Mouse (Mus musculus) CH12.LX (cell line): ENCODE data around the gene Pex14. TPM values are rescaled to one million over a fixed set of nuclear protein-coding genes. Genes with fewer than 3 reads are reported as not detected.

Source experiments
- DNase-seq: peaks from one replicate; pipeline ENCODE4 v3.0.0-alpha.2; 2013; ENCODE audit errors: extremely low read depth
- H3K27ac ChIP-seq: 2 replicates; pipeline ENCODE4 v1.5.1; 2012; ENCODE audit warnings: low read depth, mild to moderate bottlenecking, control low read depth, moderate library complexity; ENCODE audit not compliant: insufficient read depth
- H3K27me3 ChIP-seq: replicated peaks from 2 replicates; pipeline ENCODE3; 2012; ENCODE audit warnings: inconsistent platforms
- H3K36me3 ChIP-seq, 2 experiments: replicated peaks in 1 of 2; 2 replicates each; pipeline versions ENCODE3 to v1.6.1; 2012; ENCODE audit warnings: inconsistent platforms in 1 of 2, low read length in 1 of 2, mild to moderate bottlenecking in 1 of 2, mixed read lengths in 1 of 2, moderate library complexity in 1 of 2; ENCODE audit not compliant: control insufficient read depth in 1 of 2, insufficient read depth in 1 of 2
- H3K4me1 ChIP-seq, 2 experiments: 2 replicates each; pipeline ENCODE4 v1.6.1; 2012; ENCODE audit warnings: inconsistent platforms in 1 of 2, moderate library complexity in 1 of 2; ENCODE audit not compliant: insufficient read depth in 2 of 2, control insufficient read depth in 1 of 2
- H3K4me2 ChIP-seq: 2 replicates; pipeline ENCODE4 v1.6.1; 2012; ENCODE audit warnings: low read depth, mild to moderate bottlenecking, control low read depth; ENCODE audit not compliant: poor library complexity, insufficient read depth, severe bottlenecking
- H3K4me3 ChIP-seq, 3 experiments: fragments of 150-350 bp in 1 of 3; sonication (generic) in 1 of 3; replicated peaks in 1 of 3; 2 replicates each; pipeline versions ENCODE3 to v1.5.1; 2011 to 2012; ENCODE audit warnings: low read depth in 2 of 3, low read length in 2 of 3, mild to moderate bottlenecking in 2 of 3, moderate library complexity in 2 of 3, control low read depth in 1 of 3, improper control_type of control experiment in 1 of 3, inconsistent platforms in 1 of 3, mixed read lengths in 1 of 3; ENCODE audit not compliant: poor library complexity in 1 of 3
- H3K79me2 ChIP-seq: replicated peaks from 2 replicates; pipeline ENCODE4 v1.6.1; 2012; ENCODE audit warnings: mild to moderate bottlenecking, moderate library complexity; ENCODE audit not compliant: control insufficient read depth, poor library complexity, insufficient read depth, severe bottlenecking; ENCODE audit errors: extremely low read depth
- H3K9ac ChIP-seq: 2 replicates; pipeline ENCODE4 v1.6.1; 2012; ENCODE audit warnings: low read depth, mild to moderate bottlenecking, control low read depth, moderate library complexity; ENCODE audit not compliant: insufficient read depth
- H3K9me3 ChIP-seq: replicated peaks from 2 replicates; pipeline ENCODE3; 2012; ENCODE audit warnings: low read length, inconsistent platforms, mixed read lengths
- BHLHE40 ChIP-seq: IDR thresholded peaks from 2 replicates; pipeline ENCODE4 v1.6.1; 2011; ENCODE audit warnings: mild to moderate bottlenecking, low read depth, low read length, improper control_type of control experiment
- CHD1 ChIP-seq: IDR thresholded peaks from 2 replicates; pipeline ENCODE4 v1.6.1; 2012; ENCODE audit warnings: low read depth, low read length, improper control_type of control experiment, inconsistent platforms
- CTCF ChIP-seq, 2 experiments: IDR thresholded peaks in 1 of 2; conservative IDR thresholded peaks in 1 of 2; 2 replicates each; pipeline ENCODE4 v1.5.1; 2011 to 2012; ENCODE audit warnings: low read depth in 2 of 2, low read length in 2 of 2, improper control_type of control experiment in 1 of 2, inconsistent platforms in 1 of 2, mild to moderate bottlenecking in 1 of 2, moderate library complexity in 1 of 2
- E2F4 ChIP-seq: IDR thresholded peaks from 2 replicates; pipeline ENCODE4 v1.6.1; 2011; ENCODE audit warnings: low read depth, low read length, improper control_type of control experiment; ENCODE audit not compliant: insufficient replicate concordance
- EP300 ChIP-seq: IDR thresholded peaks from 2 replicates; pipeline ENCODE4 v1.6.1; 2011; ENCODE audit warnings: low read length, improper control_type of control experiment
- ETS1 ChIP-seq: conservative IDR thresholded peaks from 2 replicates; pipeline ENCODE4 v1.6.1; 2012; ENCODE audit warnings: low read depth, mild to moderate bottlenecking, inconsistent platforms, low read length, improper control_type of control experiment, moderate library complexity
- GABPA ChIP-seq: IDR thresholded peaks from 2 replicates; pipeline ENCODE4 v1.6.1; 2012; ENCODE audit warnings: low read depth, low read length, improper control_type of control experiment, inconsistent platforms; ENCODE audit not compliant: insufficient replicate concordance
- HCFC1 ChIP-seq: IDR thresholded peaks from 2 replicates; pipeline ENCODE4 v1.6.1; 2012; ENCODE audit warnings: low read depth, mild to moderate bottlenecking, inconsistent platforms, low read length, improper control_type of control experiment
- JUN ChIP-seq: IDR thresholded peaks from 2 replicates; pipeline ENCODE4 v1.6.1; 2011; ENCODE audit warnings: low read depth, mild to moderate bottlenecking, low read length, improper control_type of control experiment, moderate library complexity; ENCODE audit not compliant: insufficient read depth
- MAFK ChIP-seq: IDR thresholded peaks from 2 replicates; pipeline ENCODE4 v1.6.1; 2011; ENCODE audit warnings: low read length, improper control_type of control experiment; ENCODE audit not compliant: insufficient replicate concordance
- MAX ChIP-seq: IDR thresholded peaks from 2 replicates; pipeline ENCODE4 v1.6.1; 2011; ENCODE audit warnings: low read length, improper control_type of control experiment
- MAZ ChIP-seq: IDR thresholded peaks from 2 replicates; pipeline ENCODE4 v1.6.1; 2012; ENCODE audit warnings: low read depth, mild to moderate bottlenecking, inconsistent platforms, low read length, improper control_type of control experiment, moderate library complexity
- NELFE ChIP-seq: IDR thresholded peaks from 2 replicates; pipeline ENCODE4 v1.6.1; 2011; ENCODE audit warnings: low read depth, low read length, improper control_type of control experiment
- NRF1 ChIP-seq: IDR thresholded peaks from 2 replicates; pipeline ENCODE4 v1.6.1; 2014; ENCODE audit warnings: low read depth, mild to moderate bottlenecking, inconsistent platforms, low read length, improper control_type of control experiment, moderate library complexity
- PAX5 ChIP-seq: IDR thresholded peaks from 2 replicates; pipeline ENCODE4 v1.6.1; 2012; ENCODE audit warnings: low read length, inconsistent platforms, mixed read lengths
- POLR2AphosphoS2 ChIP-seq: IDR thresholded peaks from 2 replicates; pipeline ENCODE4 v1.6.1; 2011; ENCODE audit warnings: low read depth, low read length, improper control_type of control experiment
- RAD21 ChIP-seq: IDR thresholded peaks from 2 replicates; pipeline ENCODE4 v1.6.1; 2011; ENCODE audit warnings: low read depth, mild to moderate bottlenecking, low read length, improper control_type of control experiment, moderate library complexity
- RCOR1 ChIP-seq: conservative IDR thresholded peaks from 2 replicates; pipeline ENCODE4 v1.6.1; 2012; ENCODE audit warnings: low read depth, mild to moderate bottlenecking, inconsistent platforms, low read length, improper control_type of control experiment
- SMC3 ChIP-seq: IDR thresholded peaks from 2 replicates; pipeline ENCODE4 v1.6.1; 2011; ENCODE audit warnings: low read depth, low read length, improper control_type of control experiment
- TBP ChIP-seq: conservative IDR thresholded peaks from 2 replicates; pipeline ENCODE4 v1.6.1; 2011; ENCODE audit warnings: low read depth, low read length, improper control_type of control experiment
- UBTF ChIP-seq: IDR thresholded peaks from 2 replicates; pipeline ENCODE4 v1.6.1; 2012; ENCODE audit warnings: low read depth, mild to moderate bottlenecking, inconsistent platforms, low read length, improper control_type of control experiment, moderate library complexity
- USF2 ChIP-seq: conservative IDR thresholded peaks from 2 replicates; pipeline ENCODE4 v1.6.1; 2011; ENCODE audit warnings: low read depth, low read length, improper control_type of control experiment
- ZC3H11A ChIP-seq: IDR thresholded peaks from 2 replicates; pipeline ENCODE4 v1.6.1; 2012; ENCODE audit warnings: low read depth, mild to moderate bottlenecking, inconsistent platforms, low read length, improper control_type of control experiment
- ZKSCAN1 ChIP-seq: IDR thresholded peaks from 2 replicates; pipeline ENCODE4 v1.6.1; 2012; ENCODE audit warnings: low read depth, inconsistent platforms, low read length, improper control_type of control experiment, borderline replicate concordance
- ZNF384 ChIP-seq: IDR thresholded peaks from 2 replicates; pipeline ENCODE4 v1.6.1; 2012; ENCODE audit warnings: low read depth, low read length, improper control_type of control experiment, inconsistent platforms
- dilution Hi-C: fragments of 300-500 bp; cut with MboI; formaldehyde crosslinking; loops from 2 replicates; pipeline ENCODE4 v1.14.3; 2020; ENCODE audit warnings: low sequenced_read_pairs; ENCODE audit not compliant: extremely low pct_unique_long_range_greater_than_20kb, extremely low pct_ligation_motif_present
- in situ Hi-C: fragments of 300-500 bp; cut with MboI; formaldehyde crosslinking; loops from 3 replicates; pipeline ENCODE4 v1.14.3; 2019; ENCODE audit warnings: low sequenced_read_pairs, low pct_ligation_motif_present, low pct_unique_long_range_greater_than_20kb, mixed read lengths
- polyA plus RNA-seq: library from polyadenylated mRNA; unstranded; fragments of >175 nt; gene quantifications from 2 replicates; pipeline ENCODE4 v1.2.1, GENCODE M21; 2012; ENCODE audit warnings: low read depth; ENCODE audit not compliant: insufficient read length
- total RNA-seq, 2 experiments: library from RNA; depleted of rRNA; stranded (reverse); fragments of 300-350 nt in 1 of 2; fragments of >200 nt in 1 of 2; gene quantifications; 2 replicates each; pipeline ENCODE4 v1.2.3; 2012 to 2014

Pex14 gene
- total and polyA plus RNA-seq, 3 experiments = 48.5 to 67.7 (median 63.6) TPM

DNA sequence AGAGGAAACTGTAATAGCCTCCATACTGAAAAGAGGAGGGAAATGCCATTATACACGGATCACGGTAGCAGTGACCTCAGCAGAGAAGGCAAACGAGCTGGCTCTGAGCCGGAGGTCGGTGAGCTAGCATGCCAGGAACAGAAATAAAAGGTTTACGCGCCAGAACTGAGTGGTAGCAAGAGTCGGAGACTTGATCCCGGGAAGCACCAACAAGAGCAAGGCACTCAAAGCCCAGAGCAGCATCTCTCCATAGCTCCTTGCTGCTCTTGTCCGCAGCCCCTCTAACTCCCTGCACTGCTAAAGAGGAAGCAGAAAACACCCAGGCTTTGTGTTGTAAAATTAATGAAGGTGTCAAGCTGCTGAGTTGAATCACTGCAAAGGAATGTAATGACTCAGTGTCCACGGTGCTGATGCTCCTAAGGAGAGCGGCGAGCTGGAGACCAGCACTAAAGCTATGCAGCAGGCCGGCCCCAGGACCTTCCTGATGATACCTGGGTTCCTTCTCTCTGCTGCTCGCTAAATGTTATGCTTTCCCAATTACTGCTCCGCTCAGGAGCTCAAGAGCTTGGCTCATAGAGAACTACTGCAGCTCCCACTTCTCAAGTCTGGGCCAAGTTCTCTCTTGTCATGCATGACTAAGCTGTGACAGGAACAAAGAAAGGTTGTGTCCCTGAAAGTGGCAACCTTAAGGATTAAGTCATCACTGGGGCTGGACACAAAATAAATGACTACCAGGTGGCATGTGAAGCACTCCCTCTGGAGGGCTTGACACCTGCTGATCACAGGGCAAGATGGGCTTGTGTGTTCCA, 50.1 kb downstream of the Pex14 start:
- Histone ChIP-seq H3K27me3 (no peaks in the 10 kb centered on the region), H3K27ac (no peak overlapping the region), H3K79me2 (peaks cover 3% of the 10 kb centered on the region), H3K4me3 (no peak overlapping the region), H3K4me1 (peaks cover 13 to 66% of the 10 kb centered on the region in 2 experiments), H3K4me2 (no peak overlapping the region), H3K36me3 (peaks cover 0 to 54% of the 10 kb centered on the region in 2 experiments), H3K9ac (no peak overlapping the region), H3K9me3 (no peaks in the 10 kb centered on the region)
- in situ Hi-C loops = no loop called here
- dilution Hi-C loops = no loop called here
- peak; percentile 55 for DNase-seq
- TF ChIP-seq NRF1 (no peak), UBTF (no peak), RCOR1 (no peak), NELFE (no peak), RAD21 (no peak), MAZ (no peak), GABPA (no peak), JUN (no peak), TBP (no peak), CHD1 (no peak), PAX5 (no peak), EP300 (no peak), BHLHE40 (no peak), SMC3 (no peak), ZNF384 (no peak), MAX (no peak), POLR2AphosphoS2 (no peak), ETS1 (no peak), CTCF (conservative IDR thresholded peaks at IDR 0.05 in 1 of 2, IDR thresholded peaks at IDR 0.05 in 1 of 2; ENCODE audit: low read depth in 2 of 2, low read length in 2 of 2) (no peak)

DNA sequence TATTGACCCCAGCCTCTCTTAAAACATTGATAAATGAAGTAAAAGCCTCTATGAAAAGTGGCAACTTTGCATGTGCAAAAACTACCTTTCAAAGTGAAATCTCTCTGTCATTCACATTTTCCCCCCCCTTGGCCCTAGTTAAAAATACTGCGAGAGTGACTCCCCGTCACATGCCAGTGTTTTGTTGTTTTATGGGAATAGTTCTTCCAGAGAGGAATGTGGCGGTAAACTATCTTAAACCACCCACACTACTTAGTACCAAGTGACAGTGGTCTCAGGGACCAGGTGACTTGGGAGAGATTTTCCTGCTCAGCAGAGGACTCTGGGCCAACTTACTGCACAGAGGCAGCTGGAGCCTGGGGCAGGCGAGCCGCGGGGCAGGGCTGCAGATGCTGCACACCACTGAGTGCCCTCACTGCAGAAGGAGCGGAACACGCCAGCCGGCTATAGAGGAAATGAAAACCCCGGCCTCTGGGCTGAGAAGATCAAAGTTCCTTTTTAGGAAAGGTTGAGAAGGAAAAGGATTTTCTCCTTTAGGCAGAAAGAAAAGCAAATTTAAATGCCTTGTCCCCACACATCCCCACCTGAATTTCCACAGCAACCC, 50.9 kb downstream of the Pex14 start:
- in situ Hi-C loops (no loop called here), dilution Hi-C loops (no loop called here)
- H3K27me3 ChIP-seq = no peaks in the 10 kb centered on the region
- no peak overlapping the region for H3K9ac ChIP-seq
- H3K27ac ChIP-seq = no peak overlapping the region
- H3K9me3 ChIP-seq = no peaks in the 10 kb centered on the region
- H3K4me2 ChIP-seq = no peak overlapping the region
- TF ChIP-seq MAFK (no peak), ETS1 (no peak), ZC3H11A (no peak), HCFC1 (no peak), NRF1 (no peak), E2F4 (no peak), ZKSCAN1 (no peak), USF2 (no peak), RAD21 (no peak)
- H3K79me2 ChIP-seq = peaks cover 3% of the 10 kb centered on the region
- DNase-seq = peak; percentile 39
- H3K4me1 ChIP-seq = peaks cover 13 to 69% of the 10 kb centered on the region in 2 experiments
- peaks cover 0 to 50% of the 10 kb centered on the region in 2 experiments for H3K36me3 ChIP-seq
- H3K4me3 ChIP-seq = no peak overlapping the region
